Mouse (Mus musculus) urinary bladder, postnatal 0 days (tissue): ENCODE measurements around the gene Hrasls. TPM values are rescaled to one million over a fixed set of nuclear protein-coding genes. Genes with fewer than 3 reads are reported as not detected.

Experiments
- polyA plus RNA-seq: library from polyadenylated mRNA; unstranded; fragments of >200 nt; fragmentation: Nextera tagmentation; extraction: Ambion mirVana; gene quantifications from 2 replicates; pipeline ENCODE4 v1.2.1, GENCODE M21; 2015

Gene Hrasls
- polyA plus RNA-seq = 3.6 and 4.1 TPM in 2 replicates

DNA sequence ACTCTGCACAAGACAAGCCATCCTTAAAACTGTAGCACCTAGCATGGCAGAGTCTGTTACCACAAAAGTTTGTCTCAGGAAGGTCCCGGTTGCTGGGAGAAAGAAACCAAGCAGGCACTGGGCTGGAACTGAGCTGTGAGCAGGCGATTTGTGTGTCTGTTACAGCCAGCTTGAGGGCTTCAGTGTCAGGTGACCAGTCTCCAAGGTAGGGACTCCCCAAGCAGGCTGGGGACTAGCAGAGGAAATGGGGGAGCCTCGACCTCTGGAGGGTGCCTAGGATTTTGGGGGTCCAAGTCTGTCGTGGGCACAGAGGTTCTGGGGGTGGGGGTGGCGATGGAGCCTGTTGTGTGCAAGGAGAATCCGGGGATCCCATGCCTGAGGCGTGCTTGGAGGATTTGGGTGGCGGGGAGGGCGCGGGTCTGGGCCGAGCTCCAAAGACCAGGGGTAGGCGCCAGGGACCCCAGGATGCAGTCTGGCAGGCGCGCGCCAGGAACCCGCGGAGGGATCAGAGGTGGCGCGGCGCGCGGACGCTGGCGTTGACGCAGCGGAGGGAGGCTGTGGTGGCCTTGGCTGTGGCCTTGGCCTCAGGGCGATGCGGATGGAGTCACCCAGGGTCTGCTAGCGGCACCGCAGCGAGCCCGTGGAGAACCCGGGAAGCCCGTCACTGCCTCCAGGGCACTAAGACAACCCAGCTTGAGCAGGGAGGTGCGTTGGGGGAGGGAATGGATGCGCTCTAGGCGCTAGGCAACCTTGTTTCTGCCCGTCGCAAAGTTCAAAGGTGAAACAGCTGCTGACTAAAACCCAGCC, at the start of gene Hrasls:
Gene Hrasls, plus strand, starts transcription at position 91 of the 807 bp plus-strand sequence.

Other genes starting within 250 kb of the Hrasls start
- not detected in 2 replicates for gene Atp13a5, start 169.0 kb downstream of the Hrasls start, polyA plus RNA-seq